Comparison of ENCODE assay signal across 24 mouse cellular contexts in genomic region chr5:32141899-32142298, GRCm38 (mm10). TPM values are rescaled to one million over a fixed set of nuclear protein-coding genes. Genes with fewer than 3 reads are reported as not detected.
DNase-seq lines count a peak whose midpoint lies in the region; ATAC-seq lines count a peak whose summit lies in the region.
"Had no signal": no experiment of that assay in that cellular context is flagged by ENCODE, and none has a peak within 500 bp of the region (broad histone marks: within the 10 kb centered on the region; RNA-seq: fewer than 3 reads in every experiment).

No protein-coding gene starts in this region.

- no peaks in the 10 kb centered on the region for H3K9me3 ChIP-seq in intestine, embryonic 14.5 days (ENCODE audit: control insufficient read depth, low read length)
- no peaks in the 10 kb centered on the region for H3K9me3 ChIP-seq in intestine, embryonic 16.5 days (ENCODE audit: control insufficient read depth, low read length)
- no peaks in the 10 kb centered on the region for H3K9me3 ChIP-seq in megakaryocyte, embryonic 14.5 days
- H3K9me3 ChIP-seq: heart, embryonic 10.5 days; limb, embryonic 15.5 days; liver, embryonic 15.5 days; midbrain, embryonic 12.5 days; neural tube, embryonic 12.5 days had no signal

- no peak overlapping the region for H3K4me3 ChIP-seq in intestine, embryonic 14.5 days (ENCODE audit: low read depth, low read length)
- H3K4me3 ChIP-seq in intestine, embryonic 16.5 days (ENCODE audit: low read length): no peak overlapping the region
- H3K4me3 ChIP-seq in megakaryocyte, embryonic 14.5 days (replicated peaks): peak overlapping the region; percentile 59
- H3K4me3 ChIP-seq: heart, embryonic 10.5 days; limb, embryonic 15.5 days; liver, embryonic 15.5 days; midbrain, embryonic 12.5 days; neural tube, embryonic 12.5 days had no signal

- H3K36me3 ChIP-seq in intestine, embryonic 14.5 days (ENCODE audit: control insufficient read depth, insufficient read depth, low read length): peaks cover 24% of the 10 kb centered on the region
- H3K36me3 ChIP-seq in intestine, embryonic 16.5 days (ENCODE audit: control insufficient read depth, insufficient read depth, low read length): peaks cover 14% of the 10 kb centered on the region
- peaks cover 52% of the 10 kb centered on the region for H3K36me3 ChIP-seq in megakaryocyte, embryonic 14.5 days (replicated peaks; ENCODE audit: low read length)
- H3K36me3 ChIP-seq: liver, embryonic 15.5 days; midbrain, embryonic 12.5 days; neural tube, embryonic 12.5 days had no signal

- no peak for ATAC-seq in intestine, embryonic 14.5 days (replicated peaks; ENCODE audit: low FRiP score, low TSS enrichment, low read depth)
- no peak for ATAC-seq in intestine, embryonic 16.5 days
- ATAC-seq in megakaryocyte, adult 5-6 weeks (ENCODE audit: poor library complexity, severe bottlenecking): no peak
- ATAC-seq: activated CD4-positive, CD25-positive, alpha-beta regulatory T cell, adult 4 months; forebrain, postnatal 0 days; hindbrain, postnatal 0 days had no signal

- peaks cover 25% of the 10 kb centered on the region; the same call in 1 of the 2 replicates for H3K4me1 ChIP-seq in intestine, embryonic 14.5 days (replicated peaks; ENCODE audit: control insufficient read depth, insufficient read depth, low read length)
- H3K4me1 ChIP-seq in intestine, embryonic 16.5 days (ENCODE audit: control insufficient read depth, insufficient read depth, low read length): peaks cover 55% of the 10 kb centered on the region
- peaks cover 87% of the 10 kb centered on the region for H3K4me1 ChIP-seq in megakaryocyte, embryonic 14.5 days
- H3K4me1 ChIP-seq: liver, embryonic 15.5 days; neural tube, embryonic 12.5 days had no signal

- no peak overlapping the region for H3K9ac ChIP-seq in intestine, embryonic 14.5 days (ENCODE audit: low read length)
- no peak overlapping the region for H3K9ac ChIP-seq in intestine, embryonic 16.5 days (ENCODE audit: low read depth, low read length)
- H3K9ac ChIP-seq: forebrain, postnatal 0 days; limb, embryonic 15.5 days; liver, embryonic 15.5 days; midbrain, embryonic 12.5 days; neural tube, embryonic 12.5 days had no signal

- DNase-seq in adrenal gland, adult 2 months: peak; percentile 34
- DNase-seq in adrenal gland, postnatal 10 days: no peak
- DNase-seq in intestine, embryonic 14.5 days (ENCODE audit: low spot score): no peak
- no peak for DNase-seq in left cerebral cortex, adult 8-10 months (ENCODE audit: low spot score in 2 of 2)
- DNase-seq: adrenal gland, postnatal 14 days; cerebellum, adult 2 months; forebrain, postnatal 0 days; gastrocnemius, postnatal 25 days; heart, postnatal 10 days; kidney, adult 8-10 months; kidney, postnatal 36 days; right cerebral cortex, postnatal 14 days; spleen, adult 18-20 months; thymus, postnatal 36 days had no signal

- no peak overlapping the region for H3K27ac ChIP-seq in intestine, embryonic 14.5 days (ENCODE audit: low read depth)
- no peak overlapping the region for H3K27ac ChIP-seq in intestine, embryonic 16.5 days (ENCODE audit: low read length)
- H3K27ac ChIP-seq: heart, embryonic 10.5 days; hindbrain, postnatal 0 days; limb, embryonic 15.5 days; liver, embryonic 15.5 days; midbrain, embryonic 12.5 days; neural tube, embryonic 12.5 days had no signal

- WGBS in intestine, embryonic 14.5 days: 83% methylated on average over 2 of the region's 2 CpGs
- WGBS in intestine, embryonic 16.5 days: 75% methylated on average over 2 of the region's 2 CpGs

- H3K27me3 ChIP-seq in intestine, embryonic 14.5 days (replicated peaks; ENCODE audit: control insufficient read depth, insufficient read depth, low read length): no peaks in the 10 kb centered on the region
- no peaks in the 10 kb centered on the region for H3K27me3 ChIP-seq in intestine, embryonic 16.5 days (replicated peaks; ENCODE audit: control insufficient read depth, insufficient read depth, low read length)
- peaks cover 2% of the 10 kb centered on the region for H3K27me3 ChIP-seq in megakaryocyte, embryonic 14.5 days (replicated peaks)
- H3K27me3 ChIP-seq: limb, embryonic 15.5 days had no signal

- 0 out of 2 replicates have a peak overlapping the region, but pooled peaks have one; percentile 2 for H3K4me2 ChIP-seq in intestine, embryonic 14.5 days (ENCODE audit: low read length)
- no peak overlapping the region for H3K4me2 ChIP-seq in intestine, embryonic 16.5 days (ENCODE audit: low read depth, low read length)
- H3K4me2 ChIP-seq: limb, embryonic 15.5 days; liver, embryonic 15.5 days; midbrain, embryonic 12.5 days; neural tube, embryonic 12.5 days had no signal

RNA-seq across cellular contexts. Expression of gene Fosl2, which starts 6.3 kb away (rescaled TPM):
- total RNA-seq in adrenal gland, adult 2 months (2021): 100 to 1,000 TPM; 275 to 347 TPM
- 186 and 248 TPM in 2 replicates for polyA plus RNA-seq in adrenal gland, adult 2 months (2012; rRNA removed)
- total RNA-seq in adrenal gland, postnatal 10 days (2021): 100 to 1,000 TPM; 167 to 194 TPM
- 10.1 and 10.2 TPM in 2 replicates for polyA plus RNA-seq in intestine, embryonic 14.5 days (2014; fragmentation: Nextera tagmentation; extraction: Ambion mirVana)
- polyA plus RNA-seq in intestine, embryonic 16.5 days (2015; fragmentation: Nextera tagmentation; extraction: Ambion mirVana): 5.7 and 6.5 TPM in 2 replicates
- polyA plus RNA-seq in megakaryocyte, embryonic 14.5 days (2012; ENCODE audit: insufficient read depth, low replicate concordance): 2.9 and 5.0 TPM in 2 replicates
- 126 and 128 TPM in 2 replicates for total RNA-seq in megakaryocyte, adult 5-6 weeks (2015)
- total RNA-seq in megakaryocyte, adult 5-6 weeks (2017): 66.3 and 84.1 TPM in 2 replicates
- 10 to 100 TPM; 25.9 to 30.3 (median 28.4) TPM for total RNA-seq in left cerebral cortex, adult 8-10 months (2022)
